In the genomic region with DNA sequence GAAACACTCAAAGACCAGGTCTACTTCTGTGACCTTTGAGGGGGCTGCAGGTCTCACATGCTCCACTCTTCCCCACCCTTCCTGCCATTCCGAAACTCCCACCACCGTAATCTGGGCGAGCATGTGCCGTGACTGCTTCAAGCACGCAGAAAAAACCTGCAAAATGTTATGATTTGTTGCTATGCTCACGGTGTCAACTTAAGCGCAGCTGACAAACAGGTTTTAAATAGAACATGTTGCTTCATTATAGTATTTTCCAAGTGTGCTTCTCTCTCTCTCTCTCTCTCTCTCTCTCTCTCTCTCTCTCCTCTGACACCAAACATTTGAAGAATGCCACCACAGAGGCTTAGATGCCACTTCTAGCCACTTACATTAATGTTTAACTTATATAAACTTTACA, we compare ENCODE assay signal across 21 mouse cellular contexts.
DNase-seq lines count a peak whose midpoint lies in the region; ATAC-seq and TF ChIP-seq lines count a peak whose summit lies in the region.
"Had no signal": no experiment of that assay in that cellular context is flagged by ENCODE, and none has a peak within 500 bp of the region (broad histone marks: within the 10 kb centered on the region; RNA-seq: fewer than 3 reads in every experiment).

No protein-coding gene starts in this region.

- H3K27ac ChIP-seq in kidney, postnatal 0 days = no peak overlapping the region
- peak overlapping the region; percentile 73 for H3K27ac ChIP-seq in heart, embryonic 15.5 days
- no peak overlapping the region for H3K27ac ChIP-seq in intestine, embryonic 16.5 days (ENCODE audit: low read length)
- H3K27ac ChIP-seq: forebrain, embryonic 15.5 days; hindbrain, embryonic 15.5 days; layer of hippocampus, adult 2 months had no signal

- peak; percentile 6 for DNase-seq in kidney, postnatal 0 days (ENCODE audit: low spot score)
- no peak for DNase-seq in kidney, adult 8-10 months
- peak; percentile 8 for DNase-seq in heart, adult 8-10 months (ENCODE audit: low spot score)
- peak; percentile 6 for DNase-seq in lung, postnatal 25 days (ENCODE audit: low spot score)
- no peak for DNase-seq in right cerebral cortex, postnatal 14 days
- DNase-seq: B cell, adult 2 months; cerebellum, adult 9-10 months; layer of hippocampus, postnatal 36 days; liver; midbrain, embryonic 14.5 days; spleen, adult 18-20 months; thymus, postnatal 25 days had no signal

- no peaks in the 10 kb centered on the region for H3K27me3 ChIP-seq in kidney, postnatal 0 days (ENCODE audit: insufficient read depth, low read length)
- no peaks in the 10 kb centered on the region for H3K27me3 ChIP-seq in heart, embryonic 15.5 days
- H3K27me3 ChIP-seq in intestine, embryonic 16.5 days (replicated peaks; ENCODE audit: control insufficient read depth, insufficient read depth, low read length) = no peaks in the 10 kb centered on the region
- H3K27me3 ChIP-seq: hindbrain, embryonic 15.5 days; megakaryocyte, embryonic 14.5 days had no signal

- H3K9me3 ChIP-seq in kidney, postnatal 0 days (replicated peaks; ENCODE audit: low read length) = no peaks in the 10 kb centered on the region
- no peaks in the 10 kb centered on the region for H3K9me3 ChIP-seq in heart, embryonic 15.5 days (replicated peaks)
- no peaks in the 10 kb centered on the region for H3K9me3 ChIP-seq in intestine, embryonic 16.5 days (ENCODE audit: control insufficient read depth, low read length)
- H3K9me3 ChIP-seq: forebrain, embryonic 15.5 days; hindbrain, embryonic 15.5 days had no signal

- no peak for ATAC-seq in kidney, postnatal 0 days (replicated peaks; ENCODE audit: low FRiP score, low read depth)
- ATAC-seq in heart, embryonic 15.5 days (replicated peaks; ENCODE audit: insufficient number of reproducible peaks, insufficient read depth, low FRiP score, low read depth) = peak; percentile 67
- no peak for ATAC-seq in intestine, embryonic 16.5 days
- ATAC-seq in inflammation-experienced regulatory T-cells, adult 6 months = no peak
- ATAC-seq: forebrain, embryonic 15.5 days; intestine, postnatal 0 days had no signal

- WGBS in kidney, postnatal 0 days = 55% methylated on average over 7 of the region's 7 CpGs
- 30% methylated on average over 7 of the region's 7 CpGs for WGBS in heart, embryonic 15.5 days
- 66% methylated on average over 7 of the region's 7 CpGs for WGBS in intestine, embryonic 16.5 days

- no peak overlapping the region for H3K4me3 ChIP-seq in kidney, postnatal 0 days (replicated peaks; ENCODE audit: low read depth, low read length)
- H3K4me3 ChIP-seq in heart, embryonic 15.5 days = no peak overlapping the region
- no peak overlapping the region for H3K4me3 ChIP-seq in intestine, embryonic 16.5 days (ENCODE audit: low read length)
- H3K4me3 ChIP-seq: forebrain, embryonic 15.5 days; hindbrain, embryonic 15.5 days; layer of hippocampus, adult 2 months; megakaryocyte, embryonic 14.5 days; myocyte had no signal

- H3K4me1 ChIP-seq in kidney, postnatal 0 days (replicated peaks; ENCODE audit: insufficient read depth, low read length) = no peaks in the 10 kb centered on the region
- peaks cover 30% of the 10 kb centered on the region for H3K4me1 ChIP-seq in heart, embryonic 15.5 days (replicated peaks)
- no peaks in the 10 kb centered on the region for H3K4me1 ChIP-seq in intestine, embryonic 16.5 days (ENCODE audit: control insufficient read depth, insufficient read depth, low read length)
- H3K4me1 ChIP-seq: hindbrain, embryonic 15.5 days; megakaryocyte, embryonic 14.5 days had no signal

- no peak overlapping the region for H3K4me2 ChIP-seq in kidney, postnatal 0 days (ENCODE audit: low read length)
- H3K4me2 ChIP-seq in heart, embryonic 15.5 days = 0 out of 2 replicates have a peak overlapping the region, but pooled peaks have one; percentile 1
- no peak overlapping the region for H3K4me2 ChIP-seq in intestine, embryonic 16.5 days (ENCODE audit: low read depth, low read length)
- H3K4me2 ChIP-seq: forebrain, embryonic 15.5 days; hindbrain, embryonic 15.5 days had no signal

- TF ChIP-seq CTCF in kidney, postnatal 0 days (IDR thresholded peaks at IDR 0.05; ENCODE audit: low read depth) = no peak

- H3K9ac ChIP-seq in kidney, postnatal 0 days (ENCODE audit: low read depth, low read length) = no peak overlapping the region
- no peak overlapping the region for H3K9ac ChIP-seq in heart, embryonic 15.5 days
- H3K9ac ChIP-seq in intestine, embryonic 16.5 days (ENCODE audit: low read depth, low read length) = no peak overlapping the region
- H3K9ac ChIP-seq: forebrain, embryonic 15.5 days; hindbrain, embryonic 15.5 days had no signal

- H3K36me3 ChIP-seq in kidney, postnatal 0 days (ENCODE audit: insufficient read depth, low read length) = no peaks in the 10 kb centered on the region
- H3K36me3 ChIP-seq in heart, embryonic 15.5 days = no peaks in the 10 kb centered on the region
- no peaks in the 10 kb centered on the region for H3K36me3 ChIP-seq in intestine, embryonic 16.5 days (ENCODE audit: control insufficient read depth, insufficient read depth, low read length)
- H3K36me3 ChIP-seq: forebrain, embryonic 15.5 days; hindbrain, embryonic 15.5 days had no signal

Comparison
In these comparisons a context has a peak if more than half of its experiments do, and no peak if none do; other contexts are left out.
1. DNase-seq: peak in kidney, postnatal 0 days (single experiment), heart, adult 8-10 months (single experiment) and lung, postnatal 25 days (single experiment); none in kidney, adult 8-10 months (0 of 2) and right cerebral cortex, postnatal 14 days (single experiment).